Comparison of ENCODE assay signal across 25 mouse cellular contexts in genomic region chr5:21394562-21394961, GRCm38 (mm10). TPM values are rescaled to one million over a fixed set of nuclear protein-coding genes. Genes with fewer than 3 reads are reported as not detected.
DNase-seq lines count a peak whose midpoint lies in the region; ATAC-seq and TF ChIP-seq lines count a peak whose summit lies in the region.
"Had no signal": no experiment of that assay in that cellular context is flagged by ENCODE, and none has a peak within 500 bp of the region (broad histone marks: within the 10 kb centered on the region; RNA-seq: fewer than 3 reads in every experiment).

No protein-coding gene starts in this region.

- no peaks in the 10 kb centered on the region for H3K36me3 ChIP-seq in heart, embryonic 10.5 days
- no peaks in the 10 kb centered on the region for H3K36me3 ChIP-seq in heart, embryonic 13.5 days
- no peaks in the 10 kb centered on the region for H3K36me3 ChIP-seq in heart, postnatal 0 days (replicated peaks; ENCODE audit: control insufficient read depth, insufficient read depth, low read length)
- no peaks in the 10 kb centered on the region for H3K36me3 ChIP-seq in heart, adult 2 months (ENCODE audit: control insufficient read depth, insufficient read depth, low read length)
- peaks cover 0 to 40% of the 10 kb centered on the region in 2 experiments; a peak in 2 of 4 replicates for H3K36me3 ChIP-seq in MEL (ENCODE audit: control insufficient read depth in 1 of 2, insufficient read depth in 2 of 2, low read length in 2 of 2)
- H3K36me3 ChIP-seq: forebrain, embryonic 10.5 days had no signal

- H3K9ac ChIP-seq in heart, embryonic 13.5 days: 0 out of 2 replicates have a peak overlapping the region, but pooled peaks have one; percentile 25
- H3K9ac ChIP-seq in heart, postnatal 0 days (replicated peaks; ENCODE audit: low read depth, low read length): no peak overlapping the region
- no peak overlapping the region for H3K9ac ChIP-seq in heart, adult 2 months (ENCODE audit: low read depth, low read length)
- H3K9ac ChIP-seq in MEL (ENCODE audit: control insufficient read depth, low read depth, low read length, poor library complexity, severe bottlenecking): peak overlapping the region; percentile 69
- H3K9ac ChIP-seq: forebrain, embryonic 13.5 days; hindbrain, embryonic 14.5 days had no signal

- H3K27me3 ChIP-seq in heart, embryonic 10.5 days (ENCODE audit: insufficient read depth, poor library complexity, severe bottlenecking): no peaks in the 10 kb centered on the region
- no peaks in the 10 kb centered on the region for H3K27me3 ChIP-seq in heart, embryonic 13.5 days (replicated peaks)
- no peaks in the 10 kb centered on the region for H3K27me3 ChIP-seq in heart, postnatal 0 days (ENCODE audit: control insufficient read depth, insufficient read depth, low read length)
- H3K27me3 ChIP-seq in heart, adult 2 months (ENCODE audit: control insufficient read depth, insufficient read depth, low read length): no peaks in the 10 kb centered on the region
- no peaks in the 10 kb centered on the region for H3K27me3 ChIP-seq in MEL (ENCODE audit: control insufficient read depth in 1 of 2, insufficient read depth in 2 of 2, low read length in 2 of 2)
- H3K27me3 ChIP-seq: forebrain, embryonic 13.5 days had no signal

- H3K4me1 ChIP-seq in heart, embryonic 10.5 days: peaks cover 20% of the 10 kb centered on the region
- peaks cover 34% of the 10 kb centered on the region for H3K4me1 ChIP-seq in heart, embryonic 13.5 days
- peaks cover 23% of the 10 kb centered on the region; the same call in 1 of the 2 replicates for H3K4me1 ChIP-seq in heart, postnatal 0 days (ENCODE audit: control insufficient read depth, insufficient read depth)
- H3K4me1 ChIP-seq in heart, adult 2 months (ENCODE audit: control insufficient read depth, insufficient read depth, low read length): peaks cover 4% of the 10 kb centered on the region
- H3K4me1 ChIP-seq in MEL (ENCODE audit: control insufficient read depth in 1 of 2, insufficient read depth in 2 of 2, low read length in 2 of 2): peaks cover 25 to 31% of the 10 kb centered on the region in 2 experiments

- no peak for DNase-seq in heart, embryonic 10.5 days (ENCODE audit: low spot score)
- no peak for DNase-seq in heart, postnatal 14 days
- no peak for DNase-seq in heart, postnatal 10 days
- no peak for DNase-seq in heart, postnatal 0 days (ENCODE audit: low spot score)
- DNase-seq in heart, adult 2 months: no peak
- peak; percentile 67 for DNase-seq in MEL (ENCODE audit: low read depth, low spot score)
- DNase-seq: adrenal gland, postnatal 10 days; adrenal gland, postnatal 36 days; cerebellum, adult 18-20 months; cerebellum, adult 9-10 months; cerebellum, postnatal 14 days; gastrocnemius, postnatal 14 days; heart, postnatal 4 days; kidney, adult 18-20 months had no signal

- TF ChIP-seq CTCF in heart, postnatal 0 days (IDR thresholded peaks at IDR 0.05; ENCODE audit: low read depth): no peak
- no peak for TF ChIP-seq CTCF in heart, adult 2 months (IDR thresholded peaks at IDR 0.05)
- no peak for TF ChIP-seq CTCF in MEL (IDR thresholded peaks at IDR 0.05 in 2 of 3, conservative IDR thresholded peaks at IDR 0.05 in 1 of 3; ENCODE audit: control insufficient read depth in 1 of 3, insufficient read depth in 1 of 3, low read depth in 2 of 3, low read length in 3 of 3, poor library complexity in 1 of 3, severe bottlenecking in 1 of 3)

- intact Hi-C loops in heart, postnatal 14 days (cut with DNase I): no loop called here
- intact Hi-C loops in heart, postnatal 10 days (cut with DNase I): no loop called here
- intact Hi-C loops in heart, adult 2 months (cut with DNase I): no loop called here

- 84% methylated on average over 2 of the region's 2 CpGs for WGBS in heart, embryonic 10.5 days
- 80% methylated on average over 2 of the region's 2 CpGs for WGBS in heart, embryonic 13.5 days
- 69% methylated on average over 2 of the region's 2 CpGs for WGBS in heart, postnatal 0 days
- WGBS in heart, adult 2 months: 83% methylated on average over 2 of the region's 2 CpGs

- no peak for TF ChIP-seq POLR2A in heart, adult 2 months (IDR thresholded peaks at IDR 0.05; ENCODE audit: insufficient read depth, low read depth, low read length)
- no peak for TF ChIP-seq POLR2A in MEL (IDR thresholded peaks at IDR 0.05; ENCODE audit: control insufficient read depth in 1 of 2, insufficient read depth in 1 of 2, low read depth in 1 of 2, low read length in 2 of 2, poor library complexity in 1 of 2)

- no peaks in the 10 kb centered on the region for H3K79me2 ChIP-seq in heart, adult 2 months (replicated peaks; ENCODE audit: control insufficient read depth, insufficient read depth, low read length)
- H3K79me2 ChIP-seq in MEL (ENCODE audit: control insufficient read depth, insufficient read depth, low read length, poor library complexity): peaks cover 5% of the 10 kb centered on the region

- TF ChIP-seq RAD21 in MEL (IDR thresholded peaks at IDR 0.05; ENCODE audit: low read depth, low read length): no peak

- TF ChIP-seq EP300 in heart, postnatal 0 days (IDR thresholded peaks at IDR 0.05; ENCODE audit: low read depth): no peak
- no peak for TF ChIP-seq EP300 in heart, adult 2 months (IDR thresholded peaks at IDR 0.05; ENCODE audit: insufficient read depth, low read depth, low read length)
- peak in 1 of 2 experiments; percentile 7; a peak in 1 of 4 replicates for TF ChIP-seq EP300 in MEL (IDR thresholded peaks at IDR 0.05; ENCODE audit: low read depth in 1 of 2, low read length in 2 of 2)

- no peak overlapping the region for H3K4me3 ChIP-seq in heart, embryonic 10.5 days
- no peak overlapping the region for H3K4me3 ChIP-seq in heart, embryonic 13.5 days
- H3K4me3 ChIP-seq in heart, postnatal 0 days (ENCODE audit: low read depth, low read length): no peak overlapping the region
- H3K4me3 ChIP-seq in heart, adult 2 months: no peak overlapping the region
- peak overlapping the region; percentile 33 to 38 for H3K4me3 ChIP-seq in MEL (ENCODE audit: control insufficient read depth in 1 of 2, insufficient read depth in 1 of 2, low read depth in 2 of 2, low read length in 2 of 2)
- H3K4me3 ChIP-seq: forebrain, embryonic 10.5 days; forebrain, embryonic 13.5 days had no signal

- H3K9me3 ChIP-seq in heart, embryonic 10.5 days: no peaks in the 10 kb centered on the region
- H3K9me3 ChIP-seq in heart, embryonic 13.5 days: no peaks in the 10 kb centered on the region
- H3K9me3 ChIP-seq in heart, postnatal 0 days (replicated peaks; ENCODE audit: control insufficient read depth, low read length): no peaks in the 10 kb centered on the region
- no peaks in the 10 kb centered on the region for H3K9me3 ChIP-seq in MEL (replicated peaks; ENCODE audit: insufficient read depth, low read length)
- H3K9me3 ChIP-seq: forebrain, embryonic 10.5 days; forebrain, embryonic 13.5 days had no signal

- no peak overlapping the region for H3K4me2 ChIP-seq in heart, embryonic 13.5 days
- no peak overlapping the region for H3K4me2 ChIP-seq in heart, postnatal 0 days (ENCODE audit: low read depth, low read length)
- H3K4me2 ChIP-seq: forebrain, embryonic 13.5 days; hindbrain, embryonic 14.5 days had no signal

- peak overlapping the region; percentile 70 for H3K27ac ChIP-seq in heart, embryonic 10.5 days
- H3K27ac ChIP-seq in heart, embryonic 13.5 days (replicated peaks): peak overlapping the region; percentile 68
- 0 out of 2 replicates have a peak overlapping the region, but pooled peaks have one; percentile 3 for H3K27ac ChIP-seq in heart, postnatal 0 days (ENCODE audit: low read depth)
- H3K27ac ChIP-seq in heart, adult 2 months: no peak overlapping the region
- H3K27ac ChIP-seq in MEL (ENCODE audit: control insufficient read depth, low read depth, low read length): peak overlapping the region; percentile 95
- H3K27ac ChIP-seq: forebrain, embryonic 10.5 days; forebrain, embryonic 13.5 days; hindbrain, embryonic 14.5 days; hindbrain, postnatal 0 days had no signal

- ATAC-seq in heart, embryonic 13.5 days (ENCODE audit: extremely low read depth, insufficient number of reproducible peaks, low FRiP score, low TSS enrichment): no peak
- ATAC-seq in heart, postnatal 0 days (ENCODE audit: insufficient read depth, low read depth): no peak
- ATAC-seq: forebrain, embryonic 13.5 days; forebrain, embryonic 16.5 days; hindbrain, postnatal 0 days; inflammation-experienced regulatory T-cells, adult 6 months; intestine, embryonic 16.5 days; Patski had no signal

RNA-seq across cellular contexts. Expression of gene Fgl2, which starts 22.1 kb away (rescaled TPM):
- 14.0 and 26.0 TPM in 2 replicates for polyA plus RNA-seq in heart, embryonic 10.5 days (2016; fragmentation: Nextera tagmentation; extraction: Ambion mirVana)
- total RNA-seq in heart, postnatal 14 days (2021): 10 to 100 TPM; 34.2 to 38.5 TPM
- 24.5 TPM in 2 replicates for polyA plus RNA-seq in heart, embryonic 13.5 days (2015; fragmentation: Nextera tagmentation; extraction: Ambion mirVana)
- 10 to 100 TPM; 43.8 to 49.0 TPM for total RNA-seq in heart, postnatal 10 days (2021)
- 63.2 and 79.5 TPM in 2 replicates for total RNA-seq in heart, postnatal 0 days (2014; rRNA removed; ENCODE audit: low replicate concordance)
- polyA plus RNA-seq in heart, postnatal 0 days (2015; fragmentation: Nextera tagmentation; extraction: Ambion mirVana): 44.2 and 54.4 TPM in 2 replicates
- total RNA-seq in heart, adult 2 months (2021): 10 to 100 TPM; 26.3 to 27.2 TPM
- 16.9 and 27.0 TPM in 2 replicates for polyA plus RNA-seq in heart, adult 2 months (2012; rRNA removed)
- total RNA-seq in MEL (2012; rRNA removed): 1.5 and 2.7 TPM in 2 replicates
- polyA plus RNA-seq in MEL (2012; ENCODE audit: insufficient read depth in 1 of 2, insufficient read length in 2 of 2, low read depth in 1 of 2, low replicate concordance in 2 of 2, missing spikeins in 1 of 2): 1 to 10 TPM in 1 of 2 experiments, not detected in 1; 2.8 TPM
- polyA plus RNA-seq: Patski had no signal

RNA-seq across cellular contexts. Expression of gene Ccdc146, which starts 29.9 kb away (rescaled TPM):
- polyA plus RNA-seq in heart, embryonic 10.5 days (2016; fragmentation: Nextera tagmentation; extraction: Ambion mirVana): 1.3 and 2.2 TPM in 2 replicates
- 1 to 10 TPM; 2.8 to 3.8 TPM for total RNA-seq in heart, postnatal 14 days (2021)
- 1.6 and 2.2 TPM in 2 replicates for polyA plus RNA-seq in heart, embryonic 13.5 days (2015; fragmentation: Nextera tagmentation; extraction: Ambion mirVana)
- 1 to 10 TPM; 2.7 to 3.4 TPM for total RNA-seq in heart, postnatal 10 days (2021)
- 0.08 TPM in 1 of 2 replicates, not detected in the other for total RNA-seq in heart, postnatal 0 days (2014; rRNA removed; ENCODE audit: low replicate concordance)
- polyA plus RNA-seq in heart, postnatal 0 days (2015; fragmentation: Nextera tagmentation; extraction: Ambion mirVana): 4.1 and 4.2 TPM in 2 replicates
- 1 to 10 TPM; 2.8 to 3.1 TPM for total RNA-seq in heart, adult 2 months (2021)
- polyA plus RNA-seq in heart, adult 2 months (2012; rRNA removed): 1.5 and 2.9 TPM in 2 replicates
- total RNA-seq in MEL (2012; rRNA removed): 0.35 and 0.39 TPM in 2 replicates
- under 1 TPM in 1 of 2 experiments, not detected in 1; 0.45 TPM for polyA plus RNA-seq in MEL (2012; ENCODE audit: insufficient read depth in 1 of 2, insufficient read length in 2 of 2, low read depth in 1 of 2, low replicate concordance in 2 of 2, missing spikeins in 1 of 2)
- total RNA-seq: adrenal gland, adult 18-20 months; ES-E14 had no signal
- polyA plus RNA-seq: forebrain, embryonic 10.5 days had no signal

RNA-seq across cellular contexts. Expression of gene Fam185a, which starts 30.2 kb away (rescaled TPM):
- 8.6 and 10.3 TPM in 2 replicates for polyA plus RNA-seq in heart, embryonic 10.5 days (2016; fragmentation: Nextera tagmentation; extraction: Ambion mirVana)
- total RNA-seq in heart, postnatal 14 days (2021): 10 to 100 TPM; 11.5 to 12.9 TPM
- polyA plus RNA-seq in heart, embryonic 13.5 days (2015; fragmentation: Nextera tagmentation; extraction: Ambion mirVana): 7.3 and 7.7 TPM in 2 replicates
- 10 to 100 TPM; 10.7 to 12.3 TPM for total RNA-seq in heart, postnatal 10 days (2021)
- total RNA-seq in heart, postnatal 0 days (2014; rRNA removed; ENCODE audit: low replicate concordance): 11.9 and 23.4 TPM in 2 replicates
- 6.8 and 6.9 TPM in 2 replicates for polyA plus RNA-seq in heart, postnatal 0 days (2015; fragmentation: Nextera tagmentation; extraction: Ambion mirVana)
- 10 to 100 TPM; 18.4 to 19.9 TPM for total RNA-seq in heart, adult 2 months (2021)
- polyA plus RNA-seq in heart, adult 2 months (2012; rRNA removed): 4.5 and 6.2 TPM in 2 replicates
- total RNA-seq in MEL (2012; rRNA removed): 25.7 and 28.3 TPM in 2 replicates
- polyA plus RNA-seq in MEL (2012; ENCODE audit: insufficient read depth in 1 of 2, insufficient read length in 2 of 2, low read depth in 1 of 2, low replicate concordance in 2 of 2, missing spikeins in 1 of 2): 10 to 100 TPM in 1 of 2 experiments, not detected in 1; 20.2 TPM

Comparison
In these comparisons a context has a peak if more than half of its experiments do, and no peak if none do; other contexts are left out.
1. H3K9ac ChIP-seq: peak in heart, embryonic 13.5 days (single experiment) and MEL (single experiment); none in heart, postnatal 0 days (single experiment) and heart, adult 2 months (single experiment).
2. H3K4me3 ChIP-seq: peak in MEL (2 of 2); none in heart, embryonic 10.5 days (single experiment), heart, embryonic 13.5 days (single experiment), heart, postnatal 0 days (single experiment) and heart, adult 2 months (single experiment).